ENCODE assay signal across 25 mouse cellular contexts in the genomic region with DNA sequence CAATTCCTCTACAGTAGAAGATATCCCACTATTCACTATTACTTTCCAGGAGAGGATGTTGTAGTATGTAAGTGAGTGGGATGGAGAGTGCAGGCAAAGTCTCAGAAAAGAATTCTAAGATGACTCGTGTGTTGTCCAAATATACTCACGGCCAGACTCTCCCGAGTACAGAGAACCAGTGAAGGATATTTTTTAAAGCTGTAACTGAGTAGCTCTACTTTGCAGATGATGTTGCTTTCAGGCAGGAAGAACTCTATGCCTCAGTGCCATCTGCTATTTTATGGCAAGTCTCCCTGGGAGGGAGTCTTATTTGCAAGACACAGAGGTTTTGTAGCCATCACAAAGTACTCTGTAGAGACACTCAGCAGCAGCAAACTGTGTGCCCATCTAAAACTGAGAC. TPM values are rescaled to one million over a fixed set of nuclear protein-coding genes. Genes with fewer than 3 reads are reported as not detected.
DNase-seq lines count a peak whose midpoint lies in the region; ATAC-seq lines count a peak whose summit lies in the region.
"Had no signal": no experiment of that assay in that cellular context is flagged by ENCODE, and none has a peak within 500 bp of the region (broad histone marks: within the 10 kb centered on the region; RNA-seq: fewer than 3 reads in every experiment).

No protein-coding gene starts in this region.

- H3K4me2 ChIP-seq in kidney, embryonic 16.5 days (replicated peaks; ENCODE audit: low read depth, low read length) = no peak overlapping the region
- H3K4me2 ChIP-seq: embryonic facial prominence, embryonic 13.5 days; hindbrain, embryonic 13.5 days; limb, embryonic 13.5 days had no signal

- H3K36me3 ChIP-seq in kidney, embryonic 16.5 days (ENCODE audit: insufficient read depth, low read length) = no peaks in the 10 kb centered on the region
- H3K36me3 ChIP-seq: embryonic facial prominence, embryonic 13.5 days; forebrain, embryonic 10.5 days; hindbrain, embryonic 13.5 days; limb, embryonic 13.5 days; midbrain, embryonic 10.5 days had no signal

- no peaks in the 10 kb centered on the region for H3K9me3 ChIP-seq in kidney, embryonic 16.5 days (ENCODE audit: low read length)
- H3K9me3 ChIP-seq: embryonic facial prominence, embryonic 13.5 days; forebrain, embryonic 10.5 days; hindbrain, embryonic 13.5 days; limb, embryonic 13.5 days; midbrain, embryonic 10.5 days had no signal

- DNase-seq in layer of hippocampus, adult 18-20 months (ENCODE audit: low spot score in 2 of 2) = peak; percentile 33 to 69
- no peak for DNase-seq in layer of hippocampus, adult 9-10 months (ENCODE audit: low spot score)
- DNase-seq in cerebellum, postnatal 25 days = peak; percentile 24 to 33
- peak; percentile 27 to 40 for DNase-seq in layer of hippocampus, postnatal 14 days (ENCODE audit: low spot score in 2 of 2)
- peak; percentile 37 to 65 for DNase-seq in right cerebral cortex, postnatal 36 days (ENCODE audit: low spot score in 2 of 2)
- DNase-seq in lung, adult 18-20 months = no peak
- DNase-seq: heart, adult 18-20 months; kidney, postnatal 25 days; lung, postnatal 36 days had no signal

- no peaks in the 10 kb centered on the region for H3K4me1 ChIP-seq in kidney, embryonic 16.5 days (ENCODE audit: insufficient read depth, low read length)
- H3K4me1 ChIP-seq: embryonic facial prominence, embryonic 13.5 days; forebrain, embryonic 10.5 days; hindbrain, embryonic 13.5 days; limb, embryonic 13.5 days; midbrain, embryonic 10.5 days had no signal

- WGBS in kidney, embryonic 16.5 days = 73% methylated on average over 3 of the region's 3 CpGs

- H3K27me3 ChIP-seq in kidney, embryonic 16.5 days (ENCODE audit: insufficient read depth, low read length) = no peaks in the 10 kb centered on the region
- H3K27me3 ChIP-seq: embryonic facial prominence, embryonic 13.5 days; hindbrain, embryonic 13.5 days; limb, embryonic 13.5 days had no signal

- no peak overlapping the region for H3K27ac ChIP-seq in kidney, embryonic 16.5 days (ENCODE audit: low read length)
- H3K27ac ChIP-seq: embryonic facial prominence, embryonic 13.5 days; forebrain, embryonic 10.5 days; hindbrain, embryonic 13.5 days; limb, embryonic 13.5 days; midbrain, embryonic 10.5 days had no signal

- ATAC-seq in kidney, embryonic 16.5 days (ENCODE audit: low FRiP score, low TSS enrichment) = no peak
- ATAC-seq: intestine, postnatal 0 days had no signal

- no peak overlapping the region for H3K9ac ChIP-seq in kidney, embryonic 16.5 days (replicated peaks; ENCODE audit: low read length)
- H3K9ac ChIP-seq: embryonic facial prominence, embryonic 13.5 days; hindbrain, embryonic 13.5 days; limb, embryonic 13.5 days had no signal

- no peak overlapping the region for H3K4me3 ChIP-seq in kidney, embryonic 16.5 days (ENCODE audit: low read length)
- H3K4me3 ChIP-seq: embryonic facial prominence, embryonic 13.5 days; forebrain, embryonic 10.5 days; hindbrain, embryonic 13.5 days; limb, embryonic 13.5 days; midbrain, embryonic 10.5 days had no signal

RNA-seq across cellular contexts. Expression of a gene that starts 52.6 kb away (rescaled TPM):
- under 1 TPM; 0.59 to 0.71 TPM for total RNA-seq in layer of hippocampus, adult 18-20 months (2021)
- 1 to 10 TPM in 1 of 2 experiments, under 1 TPM in 1; 0.35 to 1.2 TPM for total RNA-seq in layer of hippocampus, postnatal 14 days (2021)
- 0.14 TPM in 1 of 2 replicates, not detected in the other for polyA plus RNA-seq in kidney, embryonic 16.5 days (2015; fragmentation: Nextera tagmentation; extraction: Ambion mirVana)
- total RNA-seq: common myeloid progenitor, adult 5-6 weeks; gastrocnemius, adult 8-10 months; heart, adult 18-20 months; monocyte, adult 5-6 weeks had no signal
- polyA plus RNA-seq: C2C12; embryonic facial prominence, embryonic 13.5 days; forebrain, embryonic 10.5 days; heart, postnatal 0 days; hindbrain, embryonic 13.5 days; limb, embryonic 13.5 days; liver, embryonic 16.5 days; midbrain, embryonic 10.5 days had no signal

RNA-seq across cellular contexts. Expression of a gene that starts 57.4 kb away (rescaled TPM):
- under 1 TPM; 0.33 to 0.47 TPM for total RNA-seq in layer of hippocampus, adult 18-20 months (2021)
- total RNA-seq in layer of hippocampus, postnatal 14 days (2021) = 1 to 10 TPM in 1 of 2 experiments, under 1 TPM in 1; 0.67 to 1.4 TPM
- polyA plus RNA-seq in kidney, embryonic 16.5 days (2015; fragmentation: Nextera tagmentation; extraction: Ambion mirVana) = not detected in 2 replicates
- total RNA-seq: common myeloid progenitor, adult 5-6 weeks; gastrocnemius, adult 8-10 months; heart, adult 18-20 months; monocyte, adult 5-6 weeks had no signal
- polyA plus RNA-seq: brain, embryonic 14.5 days; C2C12; embryonic facial prominence, embryonic 13.5 days; forebrain, embryonic 10.5 days; heart, postnatal 0 days; hindbrain, embryonic 13.5 days; intestine, postnatal 0 days; limb, embryonic 13.5 days; liver, embryonic 16.5 days; midbrain, embryonic 10.5 days; neural tube, embryonic 14.5 days; urinary bladder, adult 2 months had no signal

Comparison
In these comparisons a context has a peak if more than half of its experiments do, and no peak if none do; other contexts are left out.
1. DNase-seq: peak in layer of hippocampus, adult 18-20 months (2 of 2), cerebellum, postnatal 25 days (2 of 2), layer of hippocampus, postnatal 14 days (2 of 2) and right cerebral cortex, postnatal 36 days (2 of 2); none in layer of hippocampus, adult 9-10 months (single experiment) and lung, adult 18-20 months (0 of 2).